Mouse (Mus musculus): ENCODE measurements around the gene Lin7a. TPM values are rescaled to one million over a fixed set of nuclear protein-coding genes. Genes with fewer than 3 reads are reported as not detected.

Gene Lin7a
- polyA plus RNA-seq, 1 experiment: not detected

DNA sequence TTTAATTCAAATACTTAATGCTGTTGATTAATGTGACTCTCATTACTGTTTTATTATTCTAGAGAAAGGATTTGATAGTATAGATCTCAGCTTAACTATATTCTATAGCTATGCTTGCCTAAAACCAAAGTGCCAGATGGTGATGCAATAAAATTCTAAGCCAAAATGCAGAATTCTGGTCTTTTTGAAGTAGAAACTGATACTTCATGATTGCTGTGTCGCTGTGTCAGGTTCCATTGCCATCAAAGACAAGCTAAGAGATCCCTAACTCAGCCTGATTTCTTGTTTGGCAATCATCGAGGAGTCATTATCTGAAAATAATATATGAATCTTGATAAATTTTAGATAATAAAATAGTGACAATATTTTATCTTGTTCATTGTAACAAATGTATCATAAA is 38.3 kb upstream of the Lin7a start:
- no peak for TF ChIP-seq GATA1 (IDR thresholded peaks at IDR 0.05; ENCODE audit: low read length)

DNA sequence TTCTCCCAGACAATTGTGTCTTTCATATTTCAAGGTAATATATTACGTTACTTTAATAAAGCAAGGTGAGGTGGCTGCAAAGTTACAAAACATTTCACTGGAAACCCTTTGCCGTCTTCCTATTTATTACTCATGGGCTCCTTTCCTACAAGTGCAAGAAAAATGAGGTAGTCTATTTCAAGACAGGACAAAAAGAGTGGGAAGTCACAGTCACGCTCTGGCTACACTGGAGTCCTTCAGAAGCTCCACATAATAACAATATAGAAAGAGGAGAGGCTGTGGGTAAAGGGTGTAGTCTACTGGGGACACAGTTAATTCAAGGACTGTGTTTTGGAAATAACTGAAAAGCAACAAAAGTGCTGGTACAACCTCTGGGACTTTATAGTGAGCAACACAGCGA is 37.7 kb upstream of the Lin7a start:
- TF ChIP-seq GATA1 (IDR thresholded peaks at IDR 0.05; ENCODE audit: low read length): no peak

DNA sequence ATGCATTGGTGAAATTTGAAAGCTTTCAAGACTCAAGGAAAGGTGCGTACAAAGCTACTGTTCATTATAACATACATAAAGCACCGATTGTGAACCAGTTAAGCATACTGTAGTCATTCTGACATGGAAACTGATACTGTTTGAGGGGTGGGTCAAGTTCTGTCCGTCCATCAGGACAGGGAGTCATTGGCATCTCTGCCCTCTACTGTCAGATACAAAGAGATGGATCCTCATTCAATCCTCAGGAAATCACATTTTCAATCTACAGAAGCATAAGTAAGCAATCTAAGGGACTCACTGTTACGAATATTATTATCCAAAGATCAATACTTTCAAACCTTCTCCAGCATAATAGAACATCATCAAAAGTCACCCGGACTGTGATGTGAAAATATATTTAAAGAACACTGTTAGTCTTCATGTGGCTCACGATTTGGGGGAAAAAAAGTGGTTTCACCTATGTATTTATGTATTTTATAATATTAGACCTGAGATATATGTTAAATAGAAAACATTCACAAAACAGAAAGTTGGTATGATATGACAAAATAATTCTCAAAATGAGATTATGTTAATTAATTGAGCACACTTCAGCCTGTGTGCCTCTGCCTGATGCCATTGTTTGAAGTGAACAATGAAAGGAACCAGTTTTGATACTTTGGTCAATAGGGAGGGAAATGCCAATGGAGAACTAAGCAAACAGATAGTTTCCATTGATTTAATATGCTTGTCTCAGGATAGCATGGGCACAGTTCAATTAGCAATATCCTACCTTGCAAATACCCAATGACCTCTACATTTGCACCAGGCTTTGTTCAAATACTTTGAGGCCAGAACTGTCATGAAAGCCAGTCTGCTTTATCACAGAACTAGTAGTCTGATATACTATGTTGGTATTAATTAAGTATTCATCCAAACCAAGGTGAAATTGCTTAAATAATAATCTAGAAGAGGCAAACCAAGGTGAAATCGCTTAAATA is 36.8 kb upstream of the Lin7a start:
- TF ChIP-seq GATA1 (IDR thresholded peaks at IDR 0.05; ENCODE audit: low read length): no peak

DNA sequence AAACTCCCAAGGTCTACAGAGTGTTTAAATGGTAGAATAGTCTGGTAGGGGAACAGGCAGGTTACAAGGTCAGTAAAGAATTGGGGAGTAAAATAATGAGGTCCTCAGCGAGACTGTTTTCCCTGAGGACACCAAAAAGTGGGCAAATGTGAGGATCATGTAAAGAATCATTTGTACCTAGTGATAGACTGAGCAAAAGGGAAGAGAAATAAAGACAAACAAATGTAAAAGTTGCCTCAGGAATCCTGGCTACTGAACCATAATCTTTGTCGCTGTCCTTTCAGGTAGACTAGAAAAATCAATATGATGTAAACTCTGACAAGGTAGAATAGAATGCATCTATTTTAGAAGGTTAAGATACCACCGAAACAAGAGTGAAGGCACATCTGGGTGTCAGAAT is 36.0 kb upstream of the Lin7a start:
- TF ChIP-seq GATA1 (IDR thresholded peaks at IDR 0.05; ENCODE audit: low read length): no peak

DNA sequence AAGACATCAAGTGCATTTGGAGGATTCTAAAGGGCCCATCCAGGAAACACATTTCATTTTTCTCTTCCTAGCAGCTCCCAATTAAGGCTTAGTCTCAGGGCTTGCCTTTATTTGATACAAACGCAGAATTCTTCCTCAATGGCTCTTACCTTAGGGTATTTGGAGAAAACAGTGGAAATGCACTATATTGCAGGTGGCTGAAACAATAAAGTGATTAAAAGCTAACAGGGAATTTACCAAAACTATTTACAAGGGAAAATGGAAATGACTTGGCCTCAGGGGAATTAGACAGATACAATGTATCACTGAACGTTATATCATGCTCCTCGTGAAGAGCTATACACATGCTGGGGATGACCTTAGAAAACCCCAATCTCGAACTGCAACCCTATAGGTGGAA is 35.3 kb upstream of the Lin7a start:
- no peak for TF ChIP-seq GATA1 (IDR thresholded peaks at IDR 0.05; ENCODE audit: low read length)

DNA sequence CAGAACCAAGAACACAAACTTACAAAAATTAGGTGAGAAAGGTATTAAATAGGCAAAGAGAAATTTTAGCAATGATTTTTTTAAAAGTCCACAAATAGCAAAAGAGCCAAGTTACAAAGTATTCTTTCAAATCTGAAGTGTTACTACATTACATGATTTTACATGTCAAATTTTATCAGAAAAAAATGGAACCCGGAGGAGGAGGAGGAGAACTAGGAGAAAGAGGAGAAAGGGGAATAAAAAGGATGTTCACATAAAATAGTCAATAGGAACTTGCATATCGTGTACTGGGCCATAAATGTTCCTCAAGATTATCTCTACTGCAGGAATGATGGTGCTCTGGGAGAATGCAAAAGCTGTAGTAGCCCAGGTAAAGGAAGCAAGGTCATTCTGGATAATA is 34.4 kb upstream of the Lin7a start:
- TF ChIP-seq GATA1 (IDR thresholded peaks at IDR 0.05; ENCODE audit: low read length): no peak

DNA sequence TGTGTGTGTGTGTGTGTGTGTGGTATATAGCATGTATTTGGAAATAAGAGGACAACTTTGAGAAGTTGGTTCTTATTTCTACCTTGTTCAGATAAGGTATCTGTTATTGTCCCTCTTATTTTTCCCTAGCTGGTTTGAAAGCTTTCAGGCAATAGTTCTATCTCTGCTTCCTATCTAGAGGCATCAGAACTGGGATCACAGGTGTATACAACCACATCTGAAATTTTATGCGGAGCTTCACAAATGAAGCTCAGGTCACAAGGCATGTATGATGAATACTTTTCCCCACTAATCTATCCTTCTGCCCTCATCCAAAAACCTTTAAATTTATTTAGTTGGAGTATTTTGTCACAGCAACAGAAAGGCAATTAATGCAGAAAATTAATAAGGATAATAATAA is 33.8 kb upstream of the Lin7a start:
- no peak for TF ChIP-seq GATA1 (IDR thresholded peaks at IDR 0.05; ENCODE audit: low read length)

DNA sequence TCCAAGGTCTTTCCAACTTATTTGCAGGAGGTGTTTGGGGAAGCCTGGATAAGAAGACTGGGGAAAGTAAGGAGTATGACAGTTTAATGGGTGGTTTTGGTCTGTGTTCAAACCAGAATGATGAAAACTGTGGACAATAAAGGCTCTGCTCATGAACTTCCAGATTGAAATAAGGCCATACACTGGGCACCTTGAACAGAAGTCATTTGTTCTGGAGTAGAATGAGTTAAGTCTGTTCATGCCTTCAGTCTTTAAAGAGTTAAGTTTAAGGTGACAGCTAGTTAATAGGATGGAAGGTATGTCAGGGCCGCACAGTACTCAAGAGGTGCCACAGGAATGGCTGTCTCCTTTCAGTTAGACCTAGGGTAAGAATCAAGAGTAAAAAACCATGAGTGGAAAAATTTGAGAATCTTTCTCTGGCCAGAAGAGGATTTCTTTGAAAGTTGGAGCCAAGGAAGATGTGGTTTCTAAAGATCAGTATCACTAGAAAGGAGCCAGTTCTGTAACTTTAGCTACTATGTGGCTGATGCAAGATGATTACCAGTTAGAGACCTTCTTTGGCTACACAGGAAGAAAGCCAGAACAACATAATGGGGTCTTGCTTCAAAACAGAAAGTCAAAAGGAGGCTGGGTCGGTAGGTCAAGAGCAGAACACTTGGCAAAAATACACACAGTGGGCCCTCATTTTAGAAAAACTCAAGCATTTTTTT is 33.2 kb upstream of the Lin7a start:
- TF ChIP-seq GATA1 (IDR thresholded peaks at IDR 0.05; ENCODE audit: low read length): no peak

DNA sequence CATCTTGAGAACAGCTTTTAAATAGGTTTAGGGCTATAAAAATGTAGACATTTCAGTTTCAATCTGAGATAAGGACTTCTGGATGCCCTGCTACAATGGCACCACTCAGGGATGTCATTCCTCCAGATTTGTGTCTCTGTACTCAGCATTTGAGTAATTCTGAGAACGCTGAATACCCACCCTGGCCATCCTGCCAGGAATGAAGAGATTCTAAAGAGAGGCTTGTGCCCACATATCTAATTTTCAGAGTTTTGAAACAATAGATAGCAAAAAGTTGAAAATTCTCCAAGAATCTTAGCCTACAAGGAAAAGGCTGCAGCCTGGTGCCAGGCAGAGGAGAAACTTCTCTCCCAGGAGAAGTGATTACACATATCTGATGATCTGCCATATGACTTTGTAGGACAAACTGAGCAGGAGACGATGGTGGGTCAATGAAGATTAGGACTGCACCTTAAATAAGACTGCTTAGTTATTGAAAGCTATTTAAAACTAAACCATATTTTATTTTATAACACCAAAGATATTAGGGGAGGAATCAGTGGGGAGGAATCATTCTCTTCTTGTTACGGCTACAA is 32.5 kb upstream of the Lin7a start:
- TF ChIP-seq GATA1 (IDR thresholded peaks at IDR 0.05; ENCODE audit: low read length): no peak

DNA sequence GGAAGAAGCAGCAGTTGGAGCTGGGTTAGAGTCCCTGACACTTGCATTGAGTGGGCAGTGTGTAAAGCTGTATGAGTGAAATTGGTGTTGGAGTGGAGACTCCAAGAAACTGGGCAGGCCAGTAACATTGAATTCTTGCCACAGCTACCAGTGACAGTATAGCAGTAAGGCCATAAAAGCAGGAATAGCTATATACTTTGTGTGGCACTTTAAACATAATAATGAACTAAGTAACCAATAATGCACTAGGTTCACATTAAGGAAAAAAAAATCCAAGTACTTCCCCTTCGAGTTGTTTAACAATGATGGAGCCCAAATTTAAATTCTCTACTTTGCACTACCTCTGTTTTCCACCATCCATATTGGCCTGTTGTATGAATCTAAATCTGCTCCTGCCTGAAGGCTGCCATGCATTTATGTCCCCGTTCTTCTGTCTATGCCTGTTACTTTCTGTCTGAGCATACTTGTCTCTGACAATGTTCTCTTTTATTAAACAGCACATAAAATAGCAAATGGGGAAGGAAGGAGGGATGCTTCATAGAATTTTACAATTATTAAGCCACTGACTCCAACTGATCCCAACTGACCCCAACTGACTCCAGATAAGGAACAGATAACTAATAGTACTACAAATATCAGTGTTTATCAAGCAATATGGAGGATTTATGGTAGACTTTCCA is 31.7 kb upstream of the Lin7a start:
- TF ChIP-seq GATA1 (IDR thresholded peaks at IDR 0.05; ENCODE audit: low read length): no peak

DNA sequence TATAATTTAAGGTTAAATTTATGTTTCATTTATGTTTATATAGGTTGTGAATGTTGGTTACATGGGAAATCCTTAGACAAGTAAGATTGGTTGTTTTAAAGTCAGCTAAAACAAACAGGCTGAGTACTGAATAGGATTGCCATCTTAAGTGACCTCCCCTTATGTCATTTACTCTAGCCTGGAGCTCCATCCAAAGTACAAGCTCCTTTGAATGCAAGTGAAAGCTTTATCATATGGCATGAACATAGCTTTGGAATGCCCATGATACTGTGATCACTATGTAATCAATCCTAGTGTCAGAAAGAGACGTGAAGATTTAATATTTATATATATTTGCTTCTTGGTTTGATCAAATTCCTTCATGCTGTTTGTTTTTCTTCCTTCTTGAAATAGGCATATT is 31.0 kb upstream of the Lin7a start:
- TF ChIP-seq GATA1 (IDR thresholded peaks at IDR 0.05; ENCODE audit: low read length): no peak

DNA sequence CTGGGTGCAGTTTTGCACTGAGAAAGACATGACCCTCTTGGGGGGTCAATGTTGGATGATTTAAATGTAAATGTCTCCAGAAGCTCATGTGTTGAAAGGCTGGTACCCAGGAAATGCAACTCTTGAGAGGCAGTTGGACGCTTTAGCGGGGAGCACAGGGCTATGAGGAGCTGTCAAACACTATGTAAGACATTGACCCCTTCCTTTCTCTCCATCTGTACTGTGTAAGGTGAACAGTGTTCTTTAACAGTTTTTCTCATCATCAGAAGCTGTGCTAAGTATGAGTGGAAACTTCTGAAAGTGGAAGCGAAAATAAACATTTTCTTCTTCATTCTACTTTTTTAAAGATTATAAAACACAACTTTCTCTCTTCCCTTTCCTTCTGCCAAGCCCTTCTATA is 30.5 kb upstream of the Lin7a start:
- TF ChIP-seq GATA1 (IDR thresholded peaks at IDR 0.05; ENCODE audit: low read length): no peak

DNA sequence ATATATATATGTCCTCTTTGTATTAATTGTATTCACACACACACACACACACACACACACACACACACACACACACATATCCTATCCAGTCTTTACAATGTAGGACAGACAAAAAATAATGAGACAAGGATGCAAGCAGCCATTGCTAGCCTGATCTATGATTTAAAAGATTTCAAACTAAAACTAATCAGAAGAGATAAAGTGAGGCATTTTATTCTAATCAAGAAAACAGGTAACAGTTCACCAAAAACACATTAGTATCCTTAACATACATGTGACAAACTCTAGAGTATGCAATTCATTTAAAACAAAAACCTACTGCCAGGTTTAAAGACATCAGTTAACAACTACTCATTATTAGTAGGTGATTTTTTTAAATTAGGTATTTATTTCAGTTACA is 30.1 kb upstream of the Lin7a start:
- no peak for TF ChIP-seq GATA1 (IDR thresholded peaks at IDR 0.05; ENCODE audit: low read length)

DNA sequence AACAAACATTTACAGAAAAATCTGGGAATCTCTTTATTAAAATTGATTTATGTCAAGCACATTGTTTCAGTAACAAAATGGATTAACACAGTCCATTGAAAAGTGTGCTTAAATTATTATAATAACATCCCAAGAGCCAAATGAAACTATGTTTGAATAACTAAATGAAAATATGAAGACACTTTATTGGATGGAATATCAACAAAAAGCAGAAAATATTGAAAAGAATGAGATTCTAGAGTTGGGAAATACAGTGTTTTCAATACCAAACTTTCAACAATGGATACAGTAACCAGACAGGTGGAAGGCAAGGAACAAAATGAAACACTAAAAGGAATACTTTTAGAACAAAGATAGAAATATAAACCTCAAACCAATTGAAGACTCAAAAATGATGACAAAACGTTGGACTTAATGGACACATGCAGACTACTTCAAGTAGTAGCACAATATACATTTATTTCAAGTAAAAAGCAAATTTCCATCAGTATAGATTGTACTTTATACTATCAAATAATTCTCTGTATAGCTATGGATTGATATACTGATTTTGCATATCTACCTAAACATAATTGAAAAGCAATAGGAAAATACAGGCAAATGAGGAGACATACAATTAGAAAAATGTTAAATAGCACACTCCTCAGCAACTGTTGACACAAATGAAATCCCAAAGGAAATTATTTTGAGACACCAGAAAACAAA is 28.6 kb upstream of the Lin7a start:
- TF ChIP-seq GATA1 (IDR thresholded peaks at IDR 0.05; ENCODE audit: low read length): no peak

DNA sequence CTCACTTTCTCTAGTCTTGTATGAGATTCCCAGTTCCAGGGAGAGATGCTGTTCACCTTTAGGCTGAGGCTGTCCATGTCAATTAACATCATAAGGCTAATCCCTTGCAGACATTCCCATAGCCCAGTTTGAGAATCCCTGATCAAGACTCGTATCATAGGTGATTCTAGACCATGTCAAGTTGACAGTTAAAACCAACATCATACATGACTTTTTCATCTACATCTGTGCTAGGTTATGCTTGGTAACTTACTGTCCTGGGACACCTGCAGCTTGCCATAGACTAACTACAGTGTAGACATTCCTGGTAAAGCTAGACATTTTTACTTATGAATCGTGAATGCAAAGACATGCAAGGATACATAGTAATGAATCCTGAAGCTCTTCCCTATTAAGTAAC is 27.3 kb upstream of the Lin7a start:
- no peak for TF ChIP-seq GATA1 (IDR thresholded peaks at IDR 0.05; ENCODE audit: low read length)

Measured in G1E-ER4 (cell line).